Mouse (Mus musculus) erythroblast, adult 5-6 weeks (primary cell): ENCODE results near the gene Nfia. TPM values are rescaled to one million over a fixed set of nuclear protein-coding genes. Genes with fewer than 3 reads are reported as not detected.

Experiments used
- ATAC-seq: replicated peaks from 2 replicates; pipeline ENCODE4 v1.8.0; 2016; ENCODE audit warnings: moderate number of reproducible peaks, mild to moderate bottlenecking, moderate TSS enrichment, inconsistent platforms; ENCODE audit not compliant: poor library complexity, low FRiP score, severe bottlenecking
- total RNA-seq, 2 experiments: library from RNA; stranded (forward) in 1 of 2; stranded (reverse) in 1 of 2; fragments of 150-400 nt in 1 of 2; fragments of 200-764, 138-1000 nt in 1 of 2; gene quantifications; 2 replicates each; pipeline versions ENCODE4 v1.2.3 to v1.2.4; 2015 to 2017; ENCODE audit warnings: low replicate concordance in 2 of 2

Nfia gene
- total RNA-seq (2015; ENCODE audit: low replicate concordance) (19.6 and 21.3 TPM in 2 replicates), total RNA-seq (2017; ENCODE audit: low replicate concordance) (4.7 and 12.0 TPM in 2 replicates)

DNA sequence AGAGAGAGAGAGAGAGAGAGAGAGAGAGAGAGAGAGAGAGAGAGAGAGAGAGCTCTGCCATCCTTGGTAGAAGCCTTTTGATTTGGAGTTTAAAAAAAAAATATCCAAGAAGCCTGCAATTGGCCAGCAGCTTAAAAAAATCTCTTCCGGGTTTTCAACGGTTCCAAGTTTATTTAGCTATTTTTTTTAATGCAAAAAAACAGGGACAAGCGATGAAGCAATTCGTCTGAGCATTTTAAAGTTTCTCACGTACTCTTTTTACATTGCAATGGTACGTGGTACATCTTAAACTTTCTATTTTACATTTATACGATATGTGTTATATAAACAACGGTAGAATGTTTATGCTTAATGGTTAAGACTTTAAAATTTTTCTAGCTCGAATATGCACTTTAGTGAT lies at the start of gene Nfia:
Gene Nfia (plus strand): TSS at position 94 of the 400 bp plus-strand sequence.
- ATAC-seq, result no peak

DNA sequence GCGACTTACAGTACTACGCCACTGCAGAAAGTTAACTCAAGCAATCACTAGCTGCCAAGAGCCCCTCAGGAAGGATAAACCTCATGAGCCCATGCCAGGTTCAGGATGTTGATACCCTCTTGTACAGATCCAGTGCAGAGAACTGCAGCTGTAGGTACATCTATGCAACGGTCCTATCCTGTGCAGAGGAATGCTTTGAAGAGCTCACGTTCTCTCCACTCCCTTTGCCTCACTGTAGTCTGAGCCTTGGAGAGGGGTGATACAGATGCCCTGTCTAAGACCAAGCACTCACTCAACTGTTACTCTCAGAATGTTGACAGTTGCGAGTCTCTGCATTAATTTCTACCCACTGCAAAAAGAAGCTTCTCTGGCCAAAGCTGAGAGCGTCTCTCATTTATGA lies 49.2 kb upstream of the Nfia start:
- ATAC-seq, result no peak

DNA sequence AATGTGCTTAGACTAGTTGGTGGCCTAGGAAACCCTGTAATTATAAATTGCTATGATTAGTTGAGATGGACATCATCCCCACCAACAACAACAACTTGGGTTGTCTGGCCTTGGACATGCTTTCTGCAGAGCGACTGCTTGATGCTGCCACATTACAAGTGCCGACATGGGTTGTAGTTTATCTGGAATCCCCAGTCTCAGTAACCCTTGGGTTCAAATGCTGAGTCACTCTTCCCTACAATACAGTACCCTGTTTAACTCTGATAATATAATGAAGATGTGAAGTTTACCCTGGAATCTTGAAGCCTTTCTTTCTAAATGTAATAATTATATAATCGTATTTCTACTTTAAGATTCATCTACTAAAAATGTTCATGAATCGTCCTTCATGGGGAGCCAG lies 44.0 kb upstream of the Nfia start:
- ATAC-seq, result peak; percentile 85

DNA sequence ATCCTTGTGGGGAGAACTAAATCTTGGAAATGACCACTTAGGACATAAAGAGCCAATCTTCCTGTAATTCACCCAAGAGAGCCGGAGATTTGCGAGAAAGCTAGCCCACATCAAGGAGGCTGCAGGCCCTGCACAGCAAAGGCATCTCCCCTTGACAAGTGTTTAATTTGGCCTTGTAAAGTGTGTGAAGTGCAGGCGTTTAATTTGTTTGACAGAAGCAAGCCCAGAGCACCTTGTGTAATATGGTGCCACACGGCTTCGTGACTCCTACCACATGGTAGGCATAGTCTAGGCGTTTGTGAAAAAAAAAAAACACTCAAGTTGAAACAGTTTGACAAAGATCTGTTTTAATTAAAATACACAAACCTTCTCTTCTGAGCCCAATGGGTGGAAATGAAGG lies 42.5 kb upstream of the Nfia start:
- ATAC-seq, result no peak

DNA sequence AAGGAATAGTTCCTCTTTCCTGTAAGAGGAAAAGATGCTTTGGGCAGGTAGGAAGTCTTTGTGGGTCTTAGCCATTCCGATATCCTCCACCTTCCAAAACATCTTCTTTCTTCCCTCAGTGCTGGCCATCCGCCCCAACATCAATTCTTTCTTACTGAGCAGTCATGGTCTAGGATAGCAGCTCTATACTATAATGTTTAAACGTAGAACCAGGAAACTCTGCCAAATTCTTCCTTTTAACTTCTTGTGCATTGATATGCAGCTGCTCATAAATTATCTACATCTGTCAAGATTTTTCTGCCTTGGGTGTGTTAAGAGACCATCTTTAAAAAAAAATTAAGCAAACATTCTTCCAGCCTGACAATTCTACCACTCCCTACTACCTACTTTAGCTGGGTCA lies 42.1 kb upstream of the Nfia start:
- no peak for ATAC-seq

DNA sequence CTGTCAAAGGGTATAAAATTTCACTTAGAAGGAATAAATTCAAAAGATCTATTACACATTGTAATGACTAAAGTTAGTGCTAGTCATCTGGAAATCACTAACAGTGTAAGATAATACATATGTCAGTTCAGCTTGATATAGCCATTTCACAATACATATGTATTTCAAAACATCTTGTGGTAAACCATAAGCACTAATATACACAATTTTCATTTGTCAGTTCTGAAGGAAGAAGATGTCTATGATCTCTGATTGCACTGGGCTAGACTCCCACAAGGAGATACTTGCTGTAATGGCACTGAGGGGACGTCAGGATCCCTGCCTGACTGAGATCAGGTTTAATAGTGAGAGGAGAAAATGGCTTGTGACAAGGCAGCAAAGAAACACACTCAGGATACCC lies 39.1 kb upstream of the Nfia start:
- no peak for ATAC-seq

DNA sequence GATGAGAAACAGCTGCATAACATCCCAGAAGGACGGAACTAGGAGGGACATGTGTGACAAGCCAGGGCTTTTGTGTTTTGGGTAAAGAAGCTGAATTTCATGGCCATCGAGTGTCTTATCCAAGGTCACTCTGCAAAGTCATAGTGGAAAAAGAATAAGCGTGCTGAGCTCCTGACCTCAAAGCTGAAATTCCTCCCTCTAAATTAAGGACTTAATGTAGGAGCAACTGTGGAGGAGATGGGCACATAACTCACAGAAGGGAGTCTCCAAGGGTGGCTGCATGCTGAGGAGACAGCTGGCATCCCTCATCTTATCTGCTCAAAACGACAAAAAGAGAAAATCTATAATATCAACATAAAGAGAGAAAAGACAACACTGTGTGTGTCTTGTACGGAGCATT lies 28.6 kb upstream of the Nfia start:
- no peak for ATAC-seq

DNA sequence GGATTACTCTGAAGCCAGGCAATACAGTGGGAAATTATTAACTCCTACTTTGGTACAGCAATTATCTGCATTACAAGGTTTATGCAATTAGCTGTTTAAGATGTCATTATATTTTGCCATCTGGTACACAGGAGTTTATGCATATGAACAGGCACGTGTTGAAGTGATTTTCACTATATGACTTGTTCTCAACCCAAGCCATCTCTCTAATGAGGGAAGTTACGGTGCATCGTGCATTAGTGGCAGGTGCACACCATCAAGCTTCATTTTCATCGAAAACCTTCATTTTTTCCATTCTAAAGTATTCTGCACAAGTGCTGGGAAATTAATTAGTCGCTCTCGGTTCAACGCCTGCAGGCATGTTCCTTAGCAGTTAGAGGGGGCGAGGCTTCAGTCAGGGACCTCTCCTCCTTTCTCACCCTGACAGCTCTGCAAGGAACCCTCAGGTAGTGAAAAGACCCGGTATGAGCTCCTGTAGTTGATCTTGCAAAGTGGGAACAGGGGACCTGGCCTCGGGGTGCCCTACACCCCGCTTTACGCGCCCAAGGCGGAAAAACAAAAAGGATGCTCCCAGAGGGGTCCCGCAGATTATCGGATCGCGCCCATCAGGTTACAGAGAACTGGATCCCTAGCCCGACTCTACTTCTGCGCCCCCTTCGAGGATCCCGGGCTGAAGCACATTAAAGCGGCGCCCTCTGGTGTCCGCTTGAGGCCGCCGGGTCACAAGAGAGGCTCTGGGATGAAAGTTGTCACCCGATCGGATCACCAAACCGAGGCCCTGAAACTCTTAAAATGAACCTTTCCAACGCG lies 27.0 kb upstream of the Nfia start:
- peak; percentile 70 for ATAC-seq

DNA sequence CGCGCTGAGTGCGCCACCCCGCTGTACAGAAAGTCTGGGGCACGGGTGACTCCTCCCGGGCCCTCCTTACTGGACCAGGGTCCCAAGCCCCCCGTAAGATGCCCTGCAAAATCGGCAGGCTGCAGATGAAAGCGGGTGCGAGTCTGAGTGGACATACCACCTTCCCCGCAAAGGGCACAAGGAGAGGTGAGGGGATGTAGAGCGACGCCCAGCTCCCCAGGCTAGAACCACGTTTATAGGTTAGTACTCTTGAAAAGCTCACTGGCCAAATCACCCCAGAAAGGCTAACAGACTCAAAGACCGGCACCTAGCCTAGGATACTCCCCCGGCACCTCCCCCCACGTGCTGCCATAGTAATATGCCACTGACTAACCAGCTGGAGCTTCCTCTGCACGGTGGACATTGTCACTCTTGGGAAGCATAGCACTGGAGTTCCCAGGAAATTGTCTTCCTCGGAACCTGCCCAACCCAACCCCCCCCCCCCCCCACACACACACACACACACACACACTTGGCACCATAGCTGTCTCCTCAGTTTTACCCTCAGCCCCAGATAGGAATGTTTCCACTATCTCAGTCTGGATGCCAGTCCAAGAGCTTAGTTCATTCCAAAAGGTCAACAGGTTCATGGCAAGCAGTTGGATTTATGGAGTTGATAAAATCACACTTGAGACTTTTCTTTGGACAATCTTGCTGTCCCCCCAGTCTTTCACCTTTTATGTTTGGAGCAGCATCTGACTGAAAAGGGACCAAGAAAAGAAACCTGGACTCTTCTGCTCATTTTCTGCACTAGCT lies 26.2 kb upstream of the Nfia start:
- ATAC-seq, result peak; percentile 27

DNA sequence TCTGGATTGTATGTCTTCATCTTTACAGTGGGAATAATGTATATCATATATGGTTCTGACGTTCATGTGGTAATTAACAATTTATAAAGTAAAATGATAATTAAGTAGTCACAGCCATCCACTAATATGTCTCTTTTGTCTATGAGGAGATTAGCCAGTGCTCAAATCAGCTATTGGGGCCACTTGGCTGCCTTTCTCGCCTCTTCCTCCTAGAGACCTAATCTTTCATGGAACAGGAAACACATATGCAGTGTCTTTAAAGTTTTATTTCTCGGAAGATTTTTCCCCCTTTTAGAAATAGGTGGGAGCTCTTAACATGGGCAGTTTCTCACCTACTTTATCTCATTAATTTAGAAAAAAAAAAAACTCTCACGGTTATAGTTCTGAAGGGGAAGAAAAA lies 22.1 kb upstream of the Nfia start:
- ATAC-seq, result no peak

DNA sequence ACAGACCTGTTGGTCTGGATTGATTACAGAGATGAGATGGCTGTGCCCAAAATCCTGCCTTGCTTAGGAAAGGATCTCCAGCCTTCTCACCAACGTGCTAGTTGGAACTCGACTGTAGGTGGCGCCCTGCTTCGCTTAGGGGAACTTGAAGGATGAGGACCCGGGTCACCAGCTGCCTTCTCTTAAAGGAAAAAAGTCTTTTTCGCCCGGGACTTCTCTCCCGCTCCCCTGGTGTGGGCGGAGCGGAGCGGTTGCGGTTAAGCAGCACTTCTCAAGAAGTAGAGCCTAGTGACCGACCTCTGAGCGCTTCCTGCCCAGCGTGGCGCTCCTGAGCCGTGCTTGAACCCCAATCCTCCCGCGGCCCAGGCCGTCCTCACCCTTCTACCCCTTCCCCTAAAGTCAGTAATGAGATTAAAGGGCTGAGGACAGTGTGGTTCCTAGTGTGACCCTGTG lies 21.5 kb upstream of the Nfia start:
- ATAC-seq, result peak; percentile 81

DNA sequence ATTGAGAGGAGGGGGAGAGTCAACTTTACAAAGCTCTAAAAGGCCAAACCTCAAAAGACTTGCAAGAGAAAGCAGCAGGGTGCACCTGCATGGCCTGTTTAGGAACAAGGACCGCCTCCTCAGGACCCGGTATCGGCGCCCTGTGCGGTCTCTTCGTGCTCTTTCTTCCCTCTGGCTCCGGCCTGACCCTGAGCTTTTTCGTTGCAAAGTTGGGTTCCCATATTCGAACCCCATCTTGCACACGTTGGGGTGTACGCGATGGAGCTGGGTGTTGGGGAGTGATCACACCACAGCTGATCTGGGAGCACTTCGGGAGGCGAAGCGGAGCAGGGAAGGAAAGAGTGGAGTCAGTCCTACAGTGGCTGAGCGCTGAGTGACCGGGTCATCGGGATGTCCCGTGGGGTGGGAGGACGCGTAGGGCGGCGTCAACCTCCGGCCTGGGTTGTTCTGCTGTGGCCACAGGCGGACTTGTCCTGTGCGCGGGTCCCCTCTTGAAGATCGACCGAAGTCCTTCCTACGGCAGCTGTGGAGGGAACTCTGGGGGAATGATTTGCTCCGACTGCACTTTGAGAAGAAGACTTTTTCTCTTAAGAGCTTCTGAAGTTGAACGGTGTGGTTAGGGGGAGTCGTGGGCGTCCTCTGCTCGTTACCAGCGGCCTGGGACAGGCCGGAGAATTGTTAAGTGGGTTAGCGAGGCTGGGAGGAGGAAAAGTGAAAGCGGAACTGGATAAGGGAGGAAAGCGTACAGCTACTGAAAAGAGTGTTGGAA lies 20.9 kb upstream of the Nfia start:
- peak; percentile 77 for ATAC-seq

DNA sequence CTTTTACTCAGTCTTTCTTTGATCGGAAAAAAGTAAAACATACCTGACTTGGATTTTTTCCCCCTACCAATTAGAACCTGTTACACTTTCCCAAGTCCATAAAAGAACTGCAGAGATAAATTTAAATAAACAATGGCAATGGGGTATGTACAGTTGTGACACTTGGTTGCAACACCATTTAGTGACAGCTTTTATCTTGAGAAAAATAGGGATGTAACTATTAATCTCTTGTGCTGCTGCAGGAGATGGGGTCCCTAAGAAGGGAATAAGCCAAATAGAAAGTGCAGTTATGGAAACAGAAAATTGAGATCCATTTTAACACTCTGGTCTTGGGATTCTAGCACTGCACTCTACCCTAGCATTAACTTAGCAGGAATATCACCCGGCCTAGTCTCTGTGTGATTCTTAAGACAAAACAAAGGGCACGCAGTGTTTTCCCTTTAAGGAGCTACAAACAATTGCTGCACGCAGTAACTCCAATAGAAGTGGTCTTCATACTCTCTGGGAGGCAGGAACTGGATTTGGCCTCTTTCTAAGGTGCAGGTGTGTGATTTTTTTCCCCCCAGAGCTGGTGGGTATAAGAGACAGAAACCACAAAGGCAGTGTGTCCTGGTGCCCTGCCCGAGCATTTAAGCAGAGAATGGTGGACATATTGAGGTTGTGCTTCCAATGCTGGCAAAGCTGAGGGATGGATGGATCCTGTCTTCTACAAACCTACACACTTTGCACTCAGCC lies 20.1 kb upstream of the Nfia start:
- no peak for ATAC-seq

DNA sequence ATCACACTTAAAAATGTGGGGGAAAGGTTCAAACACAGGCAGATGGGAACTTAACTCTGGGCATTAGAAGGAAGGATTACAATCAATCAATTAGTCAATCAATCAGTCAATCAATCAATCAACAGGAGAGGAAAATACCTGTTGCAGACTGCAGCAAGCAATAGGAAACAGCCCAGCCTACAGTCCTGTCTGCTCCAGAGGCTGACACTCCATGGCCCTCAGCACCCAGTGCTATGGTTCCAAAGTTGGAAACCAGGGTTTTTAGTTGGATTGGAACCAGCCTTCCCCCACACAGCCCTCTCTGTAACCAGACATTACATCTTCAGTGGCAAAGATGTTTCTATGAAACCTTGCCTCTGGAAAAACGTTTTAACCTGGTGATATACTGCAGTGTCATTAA lies 19.0 kb upstream of the Nfia start:
- ATAC-seq, result no peak

DNA sequence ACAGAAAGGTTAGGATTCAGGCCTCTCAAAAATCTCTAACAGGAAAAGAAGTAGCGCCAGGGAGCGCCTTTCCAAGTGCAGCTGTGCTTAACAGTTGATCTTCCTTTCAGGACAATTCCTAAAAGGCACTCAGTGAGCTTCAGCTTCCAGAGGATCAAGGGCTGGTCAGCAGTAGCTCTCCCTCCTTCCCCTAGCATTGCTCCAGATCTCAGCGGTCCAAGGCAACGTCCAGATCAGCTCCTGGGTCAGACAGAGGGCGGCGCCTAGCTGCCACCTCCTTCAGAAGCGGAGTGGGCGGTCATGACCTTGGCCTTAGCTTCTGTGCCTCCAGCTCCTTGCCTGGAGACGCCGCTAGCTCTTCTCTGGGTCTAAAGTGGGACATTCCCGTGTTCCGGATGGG lies 18.3 kb upstream of the Nfia start:
- ATAC-seq, result no peak

DNA sequence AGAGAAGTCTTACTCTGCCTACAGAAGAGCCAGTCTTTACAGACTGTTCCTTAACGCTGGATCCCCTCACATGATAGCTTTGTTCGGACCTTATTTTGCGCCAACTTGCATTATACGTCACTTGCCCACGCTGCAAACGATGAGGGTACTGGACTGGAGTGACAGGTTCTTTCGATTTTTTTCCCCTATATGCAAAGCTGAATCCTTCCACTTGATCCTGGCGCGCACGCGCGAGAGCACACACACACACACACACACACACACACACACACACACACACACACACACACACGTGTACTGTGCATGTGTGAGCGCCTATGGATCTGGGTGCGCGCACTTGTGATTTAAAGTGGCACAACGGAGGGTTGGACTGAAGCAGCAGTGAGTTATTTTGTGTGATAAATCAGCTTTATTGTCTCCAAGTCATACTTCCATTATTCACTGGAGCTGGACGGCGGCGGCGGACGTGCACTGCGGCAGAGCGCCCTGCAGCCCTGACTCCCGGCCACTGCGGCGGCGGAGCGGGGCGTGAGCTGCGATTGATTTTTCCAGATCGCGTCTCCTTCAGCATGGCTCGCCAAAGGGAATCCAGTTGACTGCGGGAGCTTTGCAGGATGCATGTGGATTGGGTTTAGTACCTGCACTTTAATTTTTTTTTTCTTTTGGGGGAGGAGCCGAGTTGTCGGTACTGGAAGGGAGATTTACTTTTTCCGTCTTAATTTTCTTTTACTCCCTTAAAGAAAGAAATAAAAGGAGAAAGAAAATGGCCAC lies 15.1 kb upstream of the Nfia start:
- ATAC-seq, result peak; percentile 73

DNA sequence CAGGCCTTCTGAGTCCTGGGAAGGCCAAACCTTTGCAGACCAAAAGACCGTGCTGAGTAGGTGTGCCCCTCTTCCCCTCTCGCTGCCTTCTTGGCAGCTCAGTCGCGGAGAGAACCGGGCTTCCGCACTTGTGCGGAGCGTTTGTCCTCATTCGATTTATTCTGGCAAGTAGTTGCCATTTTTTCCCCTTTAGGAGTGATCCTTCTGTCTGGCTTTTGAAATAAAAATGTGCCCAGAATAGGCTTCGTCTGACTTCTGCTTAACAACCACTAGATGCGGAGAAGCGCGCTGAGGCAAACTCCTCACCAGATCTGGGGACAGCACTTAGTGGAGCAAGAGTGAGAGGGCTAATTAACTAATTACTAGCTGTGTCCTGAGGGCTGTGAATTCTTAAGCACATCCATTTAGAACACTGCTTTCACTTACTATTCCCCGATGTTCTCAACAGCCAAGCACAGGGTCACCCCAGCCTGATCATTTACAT lies 14.5 kb upstream of the Nfia start:
- ATAC-seq, result 0 out of 2 replicates have a peak, but pooled peaks have one; percentile 34

DNA sequence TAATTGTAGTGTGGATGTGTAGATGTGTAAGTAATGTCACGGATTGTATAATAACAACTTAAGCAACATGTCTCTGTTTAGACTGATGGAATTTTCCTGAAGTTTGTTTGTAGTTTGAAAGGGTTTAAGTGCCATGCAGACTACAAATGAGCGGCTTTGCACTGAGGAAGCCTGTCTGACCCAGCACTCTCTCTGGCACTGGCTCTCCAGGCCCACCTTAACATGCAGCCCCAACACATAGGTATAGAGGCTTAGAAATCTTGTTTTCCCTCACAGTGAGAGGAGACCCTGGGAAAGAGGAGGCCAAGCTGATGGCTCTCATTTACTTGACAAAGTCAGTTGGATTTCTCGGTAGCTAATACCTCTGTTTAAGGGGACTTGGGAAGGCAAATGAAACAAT lies 13.9 kb upstream of the Nfia start:
- ATAC-seq, result no peak

DNA sequence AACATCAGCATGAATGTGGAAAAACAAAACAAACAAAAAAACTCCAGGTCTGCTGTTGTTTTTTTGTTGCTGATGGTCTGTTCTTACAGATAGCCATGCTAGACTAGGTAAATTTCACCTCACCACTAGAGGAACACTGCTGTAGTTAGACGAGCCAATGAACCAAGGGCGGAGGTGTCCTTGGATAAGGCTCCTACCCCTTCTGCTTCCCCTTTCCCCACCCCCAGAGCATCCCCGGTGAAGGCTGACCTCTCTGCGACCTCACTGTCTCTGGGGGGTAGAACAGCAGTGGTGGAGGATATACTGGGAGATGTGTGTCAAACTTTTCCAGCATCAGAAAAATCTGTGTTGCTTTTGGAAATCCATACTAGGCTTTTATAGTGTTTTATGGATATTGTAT lies 7.9 kb upstream of the Nfia start:
- ATAC-seq, result no peak
